Mouse (Mus musculus) lung, postnatal 14 days (tissue): Measurements from ENCODE around the gene Plppr3.
"Not testable (repeated sequence)": the region's sequence is repeated elsewhere in the genome, so short reads cannot be mapped to it uniquely, and the experiment has no call there.

Experiments
- DNase-seq: peaks from one replicate; pipeline ENCODE4 v3.0.0; 2021

The Plppr3 gene

GRCm38 (mm10) chr10:79900951-79901410, 26.5 kb upstream of the Plppr3 start:
- DNase-seq: no peak

GRCm38 (mm10) chr10:79897316-79898245, 23.1 kb upstream of the Plppr3 start:
- DNase-seq: no peak

- DNase-seq: peak; percentile 53
These were observed 22.4 kb upstream of the Plppr3 start for GRCm38 (mm10) chr10:79896814-79897213.

GRCm38 (mm10) chr10:79896306-79896705, 21.9 kb upstream of the Plppr3 start:
- peak; percentile 35 for DNase-seq

GRCm38 (mm10) chr10:79892451-79893118, 18.2 kb upstream of the Plppr3 start:
- DNase-seq: peak; percentile 86

GRCm38 (mm10) chr10:79890670-79891069, 16.2 kb upstream of the Plppr3 start, which contains the start of gene Cfd:
Gene Cfd (plus strand): TSS chr10:79890853.
- DNase-seq: no peak

- peak; percentile 61 for DNase-seq
These were observed 15.0 kb upstream of the Plppr3 start for GRCm38 (mm10) chr10:79889386-79889785.

- DNase-seq: no peak
These were observed 12.2 kb upstream of the Plppr3 start for GRCm38 (mm10) chr10:79886611-79887010.

- no peak for DNase-seq
These were observed 11.6 kb upstream of the Plppr3 start, which contains the start of gene Elane for GRCm38 (mm10) chr10:79886054-79886453. Gene Elane (plus strand): TSS chr10:79886247.

- not testable (repeated sequence) for DNase-seq
These were observed 10.5 kb upstream of the Plppr3 start for GRCm38 (mm10) chr10:79884938-79885337.

GRCm38 (mm10) chr10:79884446-79884845, 10.0 kb upstream of the Plppr3 start:
- DNase-seq: peak; percentile 78

GRCm38 (mm10) chr10:79883297-79884084, 9.1 kb upstream of the Plppr3 start:
- DNase-seq: peak; percentile 89

GRCm38 (mm10) chr10:79881981-79882380, 7.5 kb upstream of the Plppr3 start:
- peak; percentile 38 for DNase-seq

GRCm38 (mm10) chr10:79880721-79881120, 6.3 kb upstream of the Plppr3 start:
- no peak for DNase-seq

GRCm38 (mm10) chr10:79879527-79879926, 5.1 kb upstream of the Plppr3 start:
- DNase-seq: no peak

- DNase-seq: peak; percentile 54
These were observed 3.3 kb upstream of the Plppr3 start for GRCm38 (mm10) chr10:79877757-79878156.

- DNase-seq: no peak
These were observed 2.7 kb upstream of the Plppr3 start for GRCm38 (mm10) chr10:79877174-79877573.

GRCm38 (mm10) chr10:79873715-79874289, 632 bp downstream of the Plppr3 start:
- no peak for DNase-seq

- no peak for DNase-seq
These were observed 1.1 kb downstream of the Plppr3 start for GRCm38 (mm10) chr10:79873313-79873712.

- DNase-seq: no peak
These were observed 1.6 kb downstream of the Plppr3 start for GRCm38 (mm10) chr10:79872862-79873261.

- no peak for DNase-seq
These were observed 2.6 kb downstream of the Plppr3 start for GRCm38 (mm10) chr10:79871845-79872244.

- no peak for DNase-seq
These were observed 7.8 kb downstream of the Plppr3 start for GRCm38 (mm10) chr10:79866601-79867000.
